Comparison of ENCODE assay signal across 29 mouse cellular contexts in genomic region chr7:97375906-97376305, GRCm38 (mm10). TPM values are rescaled to one million over a fixed set of nuclear protein-coding genes. Genes with fewer than 3 reads are reported as not detected.
DNase-seq lines count a peak whose midpoint lies in the region; ATAC-seq lines count a peak whose summit lies in the region.
"Had no signal": no experiment of that assay in that cellular context is flagged by ENCODE, and none has a peak within 500 bp of the region (broad histone marks: within the 10 kb centered on the region; RNA-seq: fewer than 3 reads in every experiment).

No protein-coding gene starts in this region.

- ATAC-seq in liver, embryonic 13.5 days (ENCODE audit: low read depth) = no peak
- peak; percentile 51 for ATAC-seq in monocyte, adult 5-6 weeks (replicated peaks; ENCODE audit: insufficient number of reproducible peaks, low FRiP score, low TSS enrichment, poor library complexity, severe bottlenecking)
- ATAC-seq in intestine, embryonic 16.5 days = no peak
- ATAC-seq: forebrain, embryonic 14.5 days; lung, postnatal 0 days; Patski had no signal

- H3K36me3 ChIP-seq in heart, embryonic 10.5 days = peaks cover 69% of the 10 kb centered on the region
- H3K36me3 ChIP-seq in liver, embryonic 13.5 days = peaks cover 69% of the 10 kb centered on the region
- peaks cover 28% of the 10 kb centered on the region for H3K36me3 ChIP-seq in intestine, embryonic 16.5 days (ENCODE audit: control insufficient read depth, insufficient read depth, low read length)

- no peak overlapping the region for H3K4me2 ChIP-seq in liver, embryonic 13.5 days
- H3K4me2 ChIP-seq in intestine, embryonic 16.5 days (ENCODE audit: low read depth, low read length) = no peak overlapping the region
- H3K4me2 ChIP-seq: embryonic facial prominence, embryonic 13.5 days; heart, embryonic 13.5 days; hindbrain, embryonic 12.5 days; kidney, embryonic 15.5 days; limb, embryonic 13.5 days; stomach, embryonic 15.5 days had no signal

- H3K9ac ChIP-seq in liver, embryonic 13.5 days = peak overlapping the region; percentile 27; the same call in 1 of the 2 replicates
- H3K9ac ChIP-seq in intestine, embryonic 16.5 days (ENCODE audit: low read depth, low read length) = no peak overlapping the region
- H3K9ac ChIP-seq: embryonic facial prominence, embryonic 13.5 days; heart, embryonic 13.5 days; hindbrain, embryonic 12.5 days; kidney, embryonic 15.5 days; limb, embryonic 13.5 days; stomach, embryonic 15.5 days had no signal

- peaks cover 9% of the 10 kb centered on the region for H3K4me1 ChIP-seq in heart, embryonic 10.5 days
- peaks cover 30% of the 10 kb centered on the region for H3K4me1 ChIP-seq in liver, embryonic 13.5 days (replicated peaks)
- H3K4me1 ChIP-seq in intestine, embryonic 16.5 days (ENCODE audit: control insufficient read depth, insufficient read depth, low read length) = peaks cover 12% of the 10 kb centered on the region; the same call in 1 of the 2 replicates
- H3K4me1 ChIP-seq: stomach, embryonic 15.5 days had no signal

- 84% methylated on average over 2 of the region's 2 CpGs for WGBS in heart, embryonic 10.5 days
- 54% methylated on average over 2 of the region's 2 CpGs for WGBS in liver, embryonic 13.5 days (ENCODE audit: insufficient replicate concordance)
- WGBS in intestine, embryonic 16.5 days = 83% methylated on average over 2 of the region's 2 CpGs

- no peaks in the 10 kb centered on the region for H3K27me3 ChIP-seq in heart, embryonic 10.5 days (ENCODE audit: insufficient read depth, poor library complexity, severe bottlenecking)
- H3K27me3 ChIP-seq in liver, embryonic 13.5 days = no peaks in the 10 kb centered on the region
- no peaks in the 10 kb centered on the region for H3K27me3 ChIP-seq in intestine, embryonic 16.5 days (replicated peaks; ENCODE audit: control insufficient read depth, insufficient read depth, low read length)
- H3K27me3 ChIP-seq: embryonic facial prominence, embryonic 13.5 days; heart, embryonic 13.5 days; hindbrain, embryonic 12.5 days; kidney, embryonic 15.5 days; limb, embryonic 13.5 days; megakaryocyte, embryonic 14.5 days; Patski; stomach, embryonic 15.5 days had no signal

- peak; percentile 30 for DNase-seq in heart, embryonic 10.5 days (ENCODE audit: low spot score)
- DNase-seq in heart, adult 9 months (ENCODE audit: low spot score in 2 of 2) = no peak
- DNase-seq in B cell, adult 2 months = peak; percentile 9 to 31
- DNase-seq in liver, embryonic 13.5 days = no peak
- DNase-seq in cerebellum, postnatal 4 days (ENCODE audit: low spot score in 2 of 2) = no peak
- DNase-seq in right cerebral cortex, postnatal 14 days = no peak
- DNase-seq: cerebellum, adult 18-20 months; cerebellum, postnatal 14 days; embryo, embryonic 11 days; heart, postnatal 14 days; kidney, adult 11 months; kidney, postnatal 36 days; midbrain, embryonic 14.5 days; right cerebral cortex, adult 18-20 months; thymus, adult 18-20 months had no signal

- no peaks in the 10 kb centered on the region for H3K9me3 ChIP-seq in heart, embryonic 10.5 days
- no peaks in the 10 kb centered on the region for H3K9me3 ChIP-seq in liver, embryonic 13.5 days (replicated peaks)
- H3K9me3 ChIP-seq in intestine, embryonic 16.5 days (ENCODE audit: control insufficient read depth, low read length) = no peaks in the 10 kb centered on the region
- H3K9me3 ChIP-seq: embryonic facial prominence, embryonic 13.5 days; G1E; heart, embryonic 13.5 days; hindbrain, embryonic 12.5 days; kidney, embryonic 15.5 days; limb, embryonic 13.5 days; megakaryocyte, embryonic 14.5 days; stomach, embryonic 15.5 days had no signal

- no peak overlapping the region for H3K4me3 ChIP-seq in heart, embryonic 10.5 days
- H3K4me3 ChIP-seq in liver, embryonic 13.5 days (replicated peaks) = no peak overlapping the region
- H3K4me3 ChIP-seq in intestine, embryonic 16.5 days (ENCODE audit: low read length) = no peak overlapping the region
- H3K4me3 ChIP-seq: embryonic facial prominence, embryonic 13.5 days; erythroblast, embryonic 14.5 days; heart, embryonic 13.5 days; hindbrain, embryonic 12.5 days; kidney, embryonic 15.5 days; limb, embryonic 13.5 days; megakaryocyte, embryonic 14.5 days; stomach, embryonic 15.5 days had no signal

- H3K27ac ChIP-seq in heart, embryonic 10.5 days = no peak overlapping the region
- no peak overlapping the region for H3K27ac ChIP-seq in liver, embryonic 13.5 days
- H3K27ac ChIP-seq in intestine, embryonic 16.5 days (ENCODE audit: low read length) = no peak overlapping the region
- H3K27ac ChIP-seq: embryonic facial prominence, embryonic 13.5 days; heart, embryonic 13.5 days; hindbrain, embryonic 12.5 days; kidney, embryonic 15.5 days; limb, embryonic 13.5 days; stomach, embryonic 15.5 days had no signal

RNA-seq across cellular contexts. Expression of gene Alg8, which starts 4.5 kb away (rescaled TPM):
- 47.3 and 53.4 TPM in 2 replicates for polyA plus RNA-seq in heart, embryonic 10.5 days (2016; fragmentation: Nextera tagmentation; extraction: Ambion mirVana)
- 41.3 and 45.9 TPM in 2 replicates for polyA plus RNA-seq in liver, embryonic 13.5 days (2015; fragmentation: Nextera tagmentation; extraction: Ambion mirVana)
- total RNA-seq in monocyte, adult 5-6 weeks (2017) = 1.9 to 8.3 TPM (median 4.5 TPM) in 3 replicates
- polyA plus RNA-seq in intestine, embryonic 16.5 days (2015; fragmentation: Nextera tagmentation; extraction: Ambion mirVana) = 51.3 and 55.7 TPM in 2 replicates

RNA-seq across cellular contexts. Expression of gene Ndufc2, which starts 23.9 kb away (rescaled TPM):
- polyA plus RNA-seq in heart, embryonic 10.5 days (2016; fragmentation: Nextera tagmentation; extraction: Ambion mirVana) = 380 and 484 TPM in 2 replicates
- polyA plus RNA-seq in liver, embryonic 13.5 days (2015; fragmentation: Nextera tagmentation; extraction: Ambion mirVana) = 221 and 241 TPM in 2 replicates
- 50.0 to 98.9 TPM (median 90.5 TPM) in 3 replicates for total RNA-seq in monocyte, adult 5-6 weeks (2017)
- 377 and 385 TPM in 2 replicates for polyA plus RNA-seq in intestine, embryonic 16.5 days (2015; fragmentation: Nextera tagmentation; extraction: Ambion mirVana)

RNA-seq across cellular contexts. Expression of gene Thrsp, which starts 41.6 kb away (rescaled TPM):
- 0.43 and 0.51 TPM in 2 replicates for polyA plus RNA-seq in heart, embryonic 10.5 days (2016; fragmentation: Nextera tagmentation; extraction: Ambion mirVana)
- 0.12 TPM in 1 of 2 replicates, not detected in the other for polyA plus RNA-seq in liver, embryonic 13.5 days (2015; fragmentation: Nextera tagmentation; extraction: Ambion mirVana)
- not detected in 3 replicates for total RNA-seq in monocyte, adult 5-6 weeks (2017)
- polyA plus RNA-seq in intestine, embryonic 16.5 days (2015; fragmentation: Nextera tagmentation; extraction: Ambion mirVana) = 0.40 and 0.45 TPM in 2 replicates
- polyA plus RNA-seq: erythroblast, embryonic 14.5 days; G1E had no signal

RNA-seq across cellular contexts. Expression of gene Kctd21, which starts 43.8 kb away (rescaled TPM):
- 4.1 and 4.6 TPM in 2 replicates for polyA plus RNA-seq in heart, embryonic 10.5 days (2016; fragmentation: Nextera tagmentation; extraction: Ambion mirVana)
- polyA plus RNA-seq in liver, embryonic 13.5 days (2015; fragmentation: Nextera tagmentation; extraction: Ambion mirVana) = 0.92 and 1.0 TPM in 2 replicates
- 1.2 to 4.0 TPM (median 2.2 TPM) in 3 replicates for total RNA-seq in monocyte, adult 5-6 weeks (2017)
- polyA plus RNA-seq in intestine, embryonic 16.5 days (2015; fragmentation: Nextera tagmentation; extraction: Ambion mirVana) = 4.1 and 4.4 TPM in 2 replicates
- polyA plus RNA-seq: erythroblast, embryonic 14.5 days had no signal

RNA-seq across cellular contexts. Expression of gene Usp35, which starts 44.1 kb away (rescaled TPM):
- 1.1 and 2.3 TPM in 2 replicates for polyA plus RNA-seq in heart, embryonic 10.5 days (2016; fragmentation: Nextera tagmentation; extraction: Ambion mirVana)
- 0.07 and 0.14 TPM in 2 replicates for polyA plus RNA-seq in liver, embryonic 13.5 days (2015; fragmentation: Nextera tagmentation; extraction: Ambion mirVana)
- 1.9 to 8.0 TPM (median 5.7 TPM) in 3 replicates for total RNA-seq in monocyte, adult 5-6 weeks (2017)
- polyA plus RNA-seq in intestine, embryonic 16.5 days (2015; fragmentation: Nextera tagmentation; extraction: Ambion mirVana) = 0.54 and 0.60 TPM in 2 replicates

Comparison
In these comparisons a context has a peak if more than half of its experiments do, and no peak if none do; other contexts are left out.
1. DNase-seq: peak in heart, embryonic 10.5 days (single experiment) and B cell, adult 2 months (2 of 2); none in heart, adult 9 months (0 of 2), liver, embryonic 13.5 days (single experiment), cerebellum, postnatal 4 days (0 of 2) and right cerebral cortex, postnatal 14 days (single experiment).